Mouse (Mus musculus): ENCODE results near the gene Mmrn1.

DNA sequence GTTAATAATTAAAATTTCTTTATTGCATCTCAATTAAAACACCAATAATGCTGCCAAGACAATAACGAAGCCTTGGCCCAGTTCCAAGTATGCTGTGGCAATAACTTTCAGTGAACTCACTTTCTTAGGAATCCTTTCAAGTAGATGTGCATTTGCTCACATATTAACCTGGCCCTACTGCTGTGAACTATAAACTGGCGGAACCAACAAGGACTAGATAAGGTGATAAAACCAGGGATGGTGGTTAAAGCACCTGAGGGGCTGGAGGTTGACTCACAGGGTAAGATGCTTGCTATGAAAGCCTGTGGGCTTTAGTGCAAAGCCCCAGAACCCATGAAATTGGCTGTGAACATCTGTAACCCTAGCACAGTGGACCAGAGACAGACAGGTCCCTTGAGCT, 54.3 kb downstream of the Mmrn1 start:
- TF ChIP-seq POLR2A (IDR thresholded peaks at IDR 0.05; ENCODE audit: extremely low read depth, insufficient read depth, low read length) (no peak), CTCF (IDR thresholded peaks at IDR 0.05; ENCODE audit: low read depth, low read length) (no peak)

Data from liver, adult 2 months (tissue).